Comparison of ENCODE assay signal across 11 mouse cellular contexts in the genomic region with DNA sequence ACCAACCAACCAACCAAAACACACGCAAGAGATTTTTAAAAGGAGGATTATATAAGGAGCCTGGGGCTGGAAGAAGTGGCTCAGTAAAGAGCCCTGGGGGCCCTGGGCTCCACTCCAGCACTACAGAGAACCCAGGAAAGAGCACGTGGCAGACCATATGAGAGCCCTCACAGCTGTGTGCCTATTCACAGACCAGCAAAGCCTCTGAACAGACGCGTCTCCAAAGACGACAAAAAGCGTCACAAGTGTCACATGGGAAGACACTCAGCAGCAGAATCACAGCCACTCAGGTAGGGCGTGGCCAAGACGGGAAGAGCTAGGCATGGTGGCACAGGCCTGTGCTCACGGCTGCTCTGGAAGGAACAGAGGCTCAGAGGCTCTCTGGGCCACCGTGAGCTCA. TPM values are rescaled to one million over a fixed set of nuclear protein-coding genes. Genes with fewer than 3 reads are reported as not detected.
DNase-seq lines count a peak whose midpoint lies in the region; ATAC-seq and TF ChIP-seq lines count a peak whose summit lies in the region.
"Had no signal": no experiment of that assay in that cellular context is flagged by ENCODE, and none has a peak within 500 bp of the region (broad histone marks: within the 10 kb centered on the region; RNA-seq: fewer than 3 reads in every experiment).

No protein-coding gene starts in this region.

- no peaks in the 10 kb centered on the region for H3K27me3 ChIP-seq in ES-Bruce4 (ENCODE audit: control insufficient read depth, insufficient read depth, low read length, poor library complexity, severe bottlenecking)
- no peaks in the 10 kb centered on the region for H3K27me3 ChIP-seq in forebrain, embryonic 13.5 days
- no peaks in the 10 kb centered on the region for H3K27me3 ChIP-seq in kidney, adult 2 months (replicated peaks; ENCODE audit: control insufficient read depth, insufficient read depth, low read length)

- no peak for TF ChIP-seq CTCF in ES-Bruce4 (IDR thresholded peaks at IDR 0.05; ENCODE audit: low read depth, low read length)
- TF ChIP-seq CTCF in kidney, adult 2 months (conservative IDR thresholded peaks at IDR 0.05; ENCODE audit: insufficient read depth, insufficient read length, low read depth, low read length), result no peak

- H3K4me2 ChIP-seq in forebrain, embryonic 13.5 days, result no peak overlapping the region

- ATAC-seq in forebrain, embryonic 13.5 days, result 0 out of 2 replicates have a peak, but pooled peaks have one; percentile 53

- no peak overlapping the region for H3K9ac ChIP-seq in ES-Bruce4 (ENCODE audit: low read depth, poor library complexity, severe bottlenecking)
- no peak overlapping the region for H3K9ac ChIP-seq in forebrain, embryonic 13.5 days

- peaks cover 4% of the 10 kb centered on the region for H3K4me1 ChIP-seq in ES-Bruce4 (ENCODE audit: control insufficient read depth, insufficient read depth, low read length)
- peaks cover 37% of the 10 kb centered on the region for H3K4me1 ChIP-seq in forebrain, embryonic 13.5 days
- peaks cover 8% of the 10 kb centered on the region; the same call in 1 of the 2 replicates for H3K4me1 ChIP-seq in kidney, adult 2 months (ENCODE audit: control insufficient read depth, insufficient read depth, low read length)

- no peaks in the 10 kb centered on the region for H3K36me3 ChIP-seq in ES-Bruce4 (ENCODE audit: control insufficient read depth, insufficient read depth, low read length, poor library complexity, severe bottlenecking)
- H3K36me3 ChIP-seq in forebrain, embryonic 13.5 days (ENCODE audit: poor library complexity, severe bottlenecking), result peaks cover 83% of the 10 kb centered on the region
- H3K36me3 ChIP-seq in kidney, adult 2 months (ENCODE audit: control insufficient read depth, insufficient read depth, low read length), result no peaks in the 10 kb centered on the region

- H3K27ac ChIP-seq in ES-Bruce4 (ENCODE audit: insufficient read depth, low read length), result no peak overlapping the region
- peak overlapping the region; percentile 55; the same call in 1 of the 2 replicates for H3K27ac ChIP-seq in forebrain, embryonic 13.5 days
- no peak overlapping the region for H3K27ac ChIP-seq in kidney, adult 2 months (ENCODE audit: insufficient read depth, low read depth, low read length)
- H3K27ac ChIP-seq: macrophage had no signal

- H3K9me3 ChIP-seq in ES-Bruce4 (replicated peaks; ENCODE audit: control insufficient read depth, insufficient read depth, low read length, poor library complexity, severe bottlenecking), result no peaks in the 10 kb centered on the region
- H3K9me3 ChIP-seq in forebrain, embryonic 13.5 days (replicated peaks), result no peaks in the 10 kb centered on the region

- DNase-seq in layer of hippocampus, adult 11-12 months (ENCODE audit: low spot score), result peak; percentile 61
- no peak for DNase-seq in layer of hippocampus, postnatal 36 days
- peak; percentile 14 for DNase-seq in left cerebral cortex, postnatal 4 days
- DNase-seq in kidney, adult 2 months, result no peak
- no peak for DNase-seq in embryo, embryonic 10 days (ENCODE audit: low spot score)
- no peak for DNase-seq in urinary bladder, postnatal 4 days (ENCODE audit: low spot score in 2 of 2)
- DNase-seq: adrenal gland, adult 8-10 months; gastrocnemius, postnatal 10 days had no signal

- 58% methylated on average over 10 of the region's 10 CpGs for WGBS in forebrain, embryonic 13.5 days
- WGBS in kidney, adult 2 months, result 84% methylated on average over 10 of the region's 10 CpGs

- TF ChIP-seq EP300 in ES-Bruce4 (IDR thresholded peaks at IDR 0.05; ENCODE audit: insufficient read depth, low read depth, low read length), result no peak

- peak overlapping the region; percentile 33; the same call in 1 of the 2 replicates for H3K4me3 ChIP-seq in ES-Bruce4 (ENCODE audit: low read depth, low read length)
- H3K4me3 ChIP-seq in forebrain, embryonic 13.5 days, result no peak overlapping the region
- no peak overlapping the region for H3K4me3 ChIP-seq in kidney, adult 2 months (ENCODE audit: insufficient read depth, low read depth, low read length)

- no peak for TF ChIP-seq POLR2A in ES-Bruce4 (IDR thresholded peaks at IDR 0.05; ENCODE audit: insufficient read depth, low read length)
- no peak for TF ChIP-seq POLR2A in kidney, adult 2 months (IDR thresholded peaks at IDR 0.05; ENCODE audit: low read depth, low read length)

- intact Hi-C loops in left cerebral cortex, postnatal 4 days (cut with DNase I), result no loop called here

RNA-seq across cellular contexts. Expression of a gene that starts 5.8 kb away (rescaled TPM):
- 10 to 100 TPM; 80.9 to 95.6 TPM for total RNA-seq in layer of hippocampus, postnatal 36 days (2021)
- polyA plus RNA-seq in ES-Bruce4 (2011; ENCODE audit: insufficient read depth, insufficient read length, low read depth, missing spikeins), result 26.2 and 29.5 TPM in 2 replicates
- polyA plus RNA-seq in forebrain, embryonic 13.5 days (2015; fragmentation: Nextera tagmentation; extraction: Ambion mirVana), result 58.5 and 71.5 TPM in 2 replicates
- 100 to 1,000 TPM; 126 to 130 TPM for total RNA-seq in left cerebral cortex, postnatal 4 days (2021)
- 24.0 TPM in 2 replicates for polyA plus RNA-seq in kidney, adult 2 months (2012; rRNA removed)

RNA-seq across cellular contexts. Expression of a gene that starts 23.5 kb away (rescaled TPM):
- total RNA-seq in layer of hippocampus, postnatal 36 days (2021), result 10 to 100 TPM; 55.1 to 58.2 TPM
- polyA plus RNA-seq in ES-Bruce4 (2011; ENCODE audit: insufficient read depth, insufficient read length, low read depth, missing spikeins), result 69.3 and 71.6 TPM in 2 replicates
- polyA plus RNA-seq in forebrain, embryonic 13.5 days (2015; fragmentation: Nextera tagmentation; extraction: Ambion mirVana), result 79.8 and 86.1 TPM in 2 replicates
- total RNA-seq in left cerebral cortex, postnatal 4 days (2021), result 10 to 100 TPM; 52.2 to 54.0 TPM
- polyA plus RNA-seq in kidney, adult 2 months (2012; rRNA removed), result 69.9 and 70.7 TPM in 2 replicates

RNA-seq across cellular contexts. Expression of a gene that starts 31.2 kb away (rescaled TPM):
- total RNA-seq in layer of hippocampus, postnatal 36 days (2021), result 1 to 10 TPM; 7.1 to 8.0 TPM
- 0.78 and 1.2 TPM in 2 replicates for polyA plus RNA-seq in ES-Bruce4 (2011; ENCODE audit: insufficient read depth, insufficient read length, low read depth, missing spikeins)
- 1.2 and 1.6 TPM in 2 replicates for polyA plus RNA-seq in forebrain, embryonic 13.5 days (2015; fragmentation: Nextera tagmentation; extraction: Ambion mirVana)
- total RNA-seq in left cerebral cortex, postnatal 4 days (2021), result 1 to 10 TPM; 4.9 to 5.2 TPM
- polyA plus RNA-seq in kidney, adult 2 months (2012; rRNA removed), result 9.5 and 9.6 TPM in 2 replicates

RNA-seq across cellular contexts. Expression of a gene that starts 35.1 kb away (rescaled TPM):
- 1 to 10 TPM; 4.4 to 4.6 TPM for total RNA-seq in layer of hippocampus, postnatal 36 days (2021)
- polyA plus RNA-seq in ES-Bruce4 (2011; ENCODE audit: insufficient read depth, insufficient read length, low read depth, missing spikeins), result 3.9 and 7.1 TPM in 2 replicates
- polyA plus RNA-seq in forebrain, embryonic 13.5 days (2015; fragmentation: Nextera tagmentation; extraction: Ambion mirVana), result 2.7 and 2.8 TPM in 2 replicates
- total RNA-seq in left cerebral cortex, postnatal 4 days (2021), result 1 to 10 TPM; 9.2 to 9.3 TPM
- 34.9 and 39.6 TPM in 2 replicates for polyA plus RNA-seq in kidney, adult 2 months (2012; rRNA removed)

RNA-seq across cellular contexts. Expression of a gene that starts 36.5 kb away (rescaled TPM):
- total RNA-seq in layer of hippocampus, postnatal 36 days (2021), result 10 to 100 TPM; 36.1 to 45.4 TPM
- polyA plus RNA-seq in ES-Bruce4 (2011; ENCODE audit: insufficient read depth, insufficient read length, low read depth, missing spikeins), result 14.5 and 16.5 TPM in 2 replicates
- polyA plus RNA-seq in forebrain, embryonic 13.5 days (2015; fragmentation: Nextera tagmentation; extraction: Ambion mirVana), result 75.3 and 81.6 TPM in 2 replicates
- total RNA-seq in left cerebral cortex, postnatal 4 days (2021), result 10 to 100 TPM; 39.5 to 39.9 TPM
- 20.1 and 21.0 TPM in 2 replicates for polyA plus RNA-seq in kidney, adult 2 months (2012; rRNA removed)

Comparison
In these comparisons a context has a peak if more than half of its experiments do, and no peak if none do; other contexts are left out.
1. DNase-seq: peak in layer of hippocampus, adult 11-12 months (single experiment) and left cerebral cortex, postnatal 4 days (single experiment); none in layer of hippocampus, postnatal 36 days (0 of 2), kidney, adult 2 months (single experiment), embryo, embryonic 10 days (single experiment) and urinary bladder, postnatal 4 days (0 of 2).